Mouse (Mus musculus) induced T-regulatory cell, adult 2 months (primary cell): Measurements from ENCODE around the gene Prom2.

ENCODE experiments used
- DNase-seq: peaks from one replicate; pipeline ENCODE4 v3.0.0-alpha.2; 2012; ENCODE audit warnings: low read depth

Prom2 gene

DNA sequence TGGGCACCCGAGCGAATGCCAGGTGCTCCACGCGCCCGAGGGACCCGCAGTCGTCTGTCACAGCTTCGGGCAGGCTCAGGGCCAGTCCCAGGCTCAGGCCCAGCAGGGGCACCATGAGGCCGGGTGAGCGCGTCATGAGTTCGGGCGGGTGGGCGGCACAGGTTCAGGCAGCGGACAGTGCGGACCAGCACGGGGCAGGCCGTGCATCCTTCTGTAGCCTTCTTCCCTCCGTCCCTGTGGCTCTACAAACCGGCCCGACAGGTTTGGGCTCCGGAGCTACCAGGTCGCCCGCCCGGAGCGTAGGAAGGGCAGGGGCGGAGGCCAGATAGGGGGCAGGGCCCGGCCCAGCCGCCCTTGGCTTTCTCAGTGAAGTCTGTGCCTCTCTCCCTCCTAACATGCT lies at the start of gene Prom2:
Gene Prom2 (minus strand): TSS at position 283 of the 400 bp plus-strand sequence.
- DNase-seq: no peak

GRCm38 (mm10) chr2:127590840-127591239 lies 49.6 kb upstream of the Prom2 start:
- peak; percentile 31 for DNase-seq

DNA sequence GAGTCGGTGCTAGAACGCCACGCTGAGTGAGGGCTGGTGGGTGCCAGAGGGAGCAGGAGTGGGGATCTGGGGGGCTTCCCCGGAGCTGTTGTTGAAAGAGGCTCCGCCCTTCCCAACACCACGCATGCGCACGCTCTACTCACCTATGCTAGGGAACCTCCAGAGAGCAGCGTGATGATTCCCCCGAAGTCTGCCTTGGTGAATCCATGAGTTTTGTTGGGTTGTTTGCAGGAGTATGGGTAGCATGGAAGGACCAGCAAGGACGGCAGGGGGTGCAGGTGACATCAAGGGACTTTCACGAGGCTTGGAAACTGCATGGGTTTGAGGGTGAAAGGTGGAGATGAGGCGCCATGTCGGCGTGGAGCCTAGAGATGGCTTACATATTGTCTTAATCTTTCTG lies 48.9 kb upstream of the Prom2 start:
- peak; percentile 60 for DNase-seq

DNA sequence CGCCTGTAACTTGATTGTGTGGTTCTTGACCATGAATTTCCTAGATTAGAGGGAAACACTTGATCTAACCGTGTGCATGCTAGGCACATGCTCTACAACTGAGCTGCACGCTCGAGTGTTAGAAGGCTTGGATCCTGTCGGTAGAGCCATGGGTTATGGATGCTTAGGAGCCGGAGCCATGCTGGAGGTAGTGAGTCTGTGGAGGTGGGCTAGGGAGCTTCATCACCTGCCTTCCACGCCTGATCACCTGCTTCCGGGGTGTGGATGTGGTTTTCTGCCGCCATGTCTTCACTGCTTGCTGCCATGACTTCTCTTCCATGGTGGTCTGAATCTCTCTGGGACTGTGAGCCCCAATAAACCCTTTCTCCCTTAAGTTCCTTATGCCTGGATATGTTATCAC lies 47.6 kb upstream of the Prom2 start:
- DNase-seq: no peak

DNA sequence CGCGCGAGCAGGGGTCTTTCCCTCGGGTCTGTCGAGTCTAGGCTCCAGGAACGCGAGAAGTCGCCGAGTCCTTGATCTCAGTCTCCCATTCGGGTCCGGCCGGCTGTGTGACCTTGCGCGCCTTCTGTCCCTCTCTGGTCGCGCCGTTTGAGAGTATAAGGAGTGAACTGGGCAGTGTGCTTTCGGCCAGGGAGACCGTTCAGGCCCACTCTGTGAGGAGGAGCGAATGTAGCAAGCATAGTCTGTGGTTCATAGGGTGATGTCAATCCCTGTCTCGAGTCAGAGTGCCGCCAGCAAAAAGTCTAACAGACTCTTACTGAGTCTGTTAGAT lies 46.2 kb upstream of the Prom2 start:
- no peak for DNase-seq

DNA sequence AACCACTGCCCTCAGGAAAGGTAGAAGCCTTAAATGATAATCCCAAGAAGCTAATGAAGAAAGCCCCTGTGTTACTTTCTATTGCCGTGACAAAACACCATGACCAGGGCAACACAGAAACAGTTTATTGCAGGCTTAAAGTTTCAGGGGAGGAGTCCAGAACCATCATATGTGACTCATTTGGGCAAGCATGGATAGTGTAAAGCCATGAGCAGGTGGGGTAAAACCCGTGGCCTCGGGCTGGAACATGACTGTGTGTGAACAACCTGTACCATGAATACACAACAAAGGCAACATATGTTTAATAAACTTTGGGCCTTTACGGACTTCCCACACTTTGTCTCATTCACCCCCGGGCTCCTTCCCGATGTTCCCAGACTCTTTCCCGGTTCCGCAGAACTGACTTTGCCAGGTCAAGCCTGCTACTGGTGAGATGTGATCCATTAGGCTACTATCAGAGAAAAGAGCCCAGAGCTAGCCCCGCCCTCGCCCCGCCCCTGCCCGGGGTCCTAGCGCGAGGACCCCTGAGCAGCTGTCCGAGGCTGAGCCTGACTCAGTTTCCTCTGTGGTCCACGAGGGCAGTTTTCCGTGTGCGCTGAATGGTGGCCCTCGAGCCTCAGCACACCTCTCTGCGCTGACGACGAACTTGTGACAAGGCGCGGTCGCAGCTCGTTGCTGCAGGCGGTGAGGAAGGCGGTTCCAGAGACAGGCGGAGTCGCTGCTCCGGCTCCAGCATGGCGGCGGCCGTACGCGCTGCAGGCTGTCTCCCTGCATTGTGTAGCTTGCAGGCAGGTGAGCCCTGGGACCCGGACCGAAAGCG lies 45.6 kb upstream of the Prom2 start, which contains the start of the genes Zfp661 and Mrps5:
Gene Zfp661 (minus strand): TSS at position 401 of the 820 bp plus-strand sequence.
Gene Mrps5 (plus strand): TSS at position 529 of the 820 bp plus-strand sequence.
- peak; percentile 88 for DNase-seq

- peak; percentile 96 for DNase-seq
These were observed 43.2 kb upstream of the Prom2 start for GRCm38 (mm10) chr2:127584436-127584858.

DNA sequence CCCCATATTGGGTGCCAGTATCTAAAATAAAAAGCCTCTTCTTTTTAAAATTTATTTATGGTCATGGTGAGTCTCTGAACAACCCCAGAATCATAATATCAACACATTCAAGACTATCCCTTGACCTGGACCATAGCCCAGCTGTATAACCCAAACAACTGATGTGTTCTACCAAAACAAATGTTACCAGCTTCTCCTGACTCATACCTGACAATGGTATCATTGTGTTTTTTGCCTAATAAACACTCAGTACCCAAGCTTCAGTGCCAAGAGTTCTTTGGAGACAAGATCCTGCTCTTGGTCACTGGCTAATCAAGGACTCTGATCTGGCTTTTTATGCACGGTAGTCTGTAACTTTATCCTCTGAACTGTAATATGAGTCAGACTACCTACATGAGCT lies 32.1 kb upstream of the Prom2 start:
- no peak for DNase-seq

DNA sequence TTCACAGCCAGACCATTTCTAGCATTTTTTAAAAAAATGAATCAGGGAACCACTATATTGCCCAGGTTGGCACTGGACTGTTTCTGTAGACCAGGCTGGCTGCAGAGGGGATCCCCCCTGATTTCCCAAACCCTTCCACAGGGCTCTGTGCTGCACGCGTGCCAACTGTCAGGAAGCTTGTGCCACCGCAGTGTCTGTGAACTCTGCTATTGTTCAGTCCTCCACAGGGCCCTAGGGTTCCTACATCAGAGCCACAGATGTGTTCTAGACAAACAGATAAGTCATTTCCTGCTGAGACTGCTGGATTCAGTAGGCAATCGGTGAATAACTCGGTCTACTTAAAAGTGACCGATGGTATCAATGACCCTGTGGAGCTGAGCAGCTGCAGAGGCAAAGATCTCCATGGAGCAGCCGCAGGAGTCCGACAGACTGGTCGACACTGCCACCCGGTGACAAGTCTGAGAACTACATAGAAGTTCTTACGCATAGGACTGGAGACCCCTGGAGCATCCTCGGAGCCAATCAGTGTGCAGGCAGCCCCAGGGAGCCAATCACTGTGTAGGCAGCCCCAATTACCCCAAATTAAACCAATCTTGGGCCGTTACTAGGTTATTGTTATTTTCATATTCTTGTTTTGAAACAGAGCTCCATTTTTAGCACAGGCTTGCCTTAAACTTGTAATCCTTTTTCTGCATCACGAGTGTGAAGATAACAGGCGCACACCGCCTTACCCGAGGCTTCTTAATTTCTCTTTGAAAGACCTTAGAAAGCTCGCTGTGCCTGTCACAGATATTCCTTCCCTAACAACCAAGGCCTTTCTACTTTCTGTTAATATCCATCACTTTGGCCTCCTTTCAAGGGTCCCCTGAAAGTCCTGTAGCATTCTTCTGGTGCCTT lies 18.1 kb upstream of the Prom2 start:
- DNase-seq: peak; percentile 57

DNA sequence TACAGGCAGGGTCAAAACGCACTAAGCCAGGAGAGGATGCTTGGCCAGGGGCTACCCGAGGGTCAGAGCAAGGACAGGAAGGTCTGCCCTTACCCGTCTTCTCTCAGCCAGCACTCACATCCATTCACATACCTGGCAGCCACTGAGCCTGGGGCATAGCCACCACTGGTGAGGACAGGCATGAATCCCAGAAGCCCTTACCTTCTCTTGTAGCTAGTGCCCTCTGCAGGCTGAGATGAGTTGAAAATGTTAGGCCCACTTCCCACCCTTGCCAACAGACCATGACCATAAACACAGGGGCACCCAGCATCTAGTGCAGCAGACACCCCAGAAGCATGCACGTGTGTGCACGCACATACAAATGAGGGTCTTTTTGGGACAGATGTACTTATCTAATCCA lies 9.8 kb upstream of the Prom2 start:
- no peak for DNase-seq

DNA sequence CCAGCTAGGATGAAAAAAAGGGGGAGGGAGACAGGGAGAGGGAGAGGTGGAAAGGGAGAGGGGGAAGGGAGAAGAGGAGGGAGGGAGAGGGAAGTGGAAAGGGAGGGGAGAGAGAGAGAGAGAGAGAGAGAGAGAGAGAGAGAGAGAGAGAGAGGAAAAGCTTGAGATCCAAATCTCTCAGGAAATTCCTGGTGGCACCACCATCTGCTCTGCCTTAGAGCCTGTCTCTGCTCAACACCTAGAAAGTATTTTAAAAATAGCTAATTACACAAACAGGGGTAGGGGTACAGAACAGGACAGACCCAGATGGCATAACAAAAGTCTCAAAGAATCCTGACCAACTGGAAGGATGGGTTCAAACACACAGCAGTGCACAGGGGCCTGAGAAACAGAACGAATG lies 9.2 kb upstream of the Prom2 start:
- DNase-seq: no peak

- no peak for DNase-seq
These were observed 8.4 kb upstream of the Prom2 start for GRCm38 (mm10) chr2:127549711-127550110.

DNA sequence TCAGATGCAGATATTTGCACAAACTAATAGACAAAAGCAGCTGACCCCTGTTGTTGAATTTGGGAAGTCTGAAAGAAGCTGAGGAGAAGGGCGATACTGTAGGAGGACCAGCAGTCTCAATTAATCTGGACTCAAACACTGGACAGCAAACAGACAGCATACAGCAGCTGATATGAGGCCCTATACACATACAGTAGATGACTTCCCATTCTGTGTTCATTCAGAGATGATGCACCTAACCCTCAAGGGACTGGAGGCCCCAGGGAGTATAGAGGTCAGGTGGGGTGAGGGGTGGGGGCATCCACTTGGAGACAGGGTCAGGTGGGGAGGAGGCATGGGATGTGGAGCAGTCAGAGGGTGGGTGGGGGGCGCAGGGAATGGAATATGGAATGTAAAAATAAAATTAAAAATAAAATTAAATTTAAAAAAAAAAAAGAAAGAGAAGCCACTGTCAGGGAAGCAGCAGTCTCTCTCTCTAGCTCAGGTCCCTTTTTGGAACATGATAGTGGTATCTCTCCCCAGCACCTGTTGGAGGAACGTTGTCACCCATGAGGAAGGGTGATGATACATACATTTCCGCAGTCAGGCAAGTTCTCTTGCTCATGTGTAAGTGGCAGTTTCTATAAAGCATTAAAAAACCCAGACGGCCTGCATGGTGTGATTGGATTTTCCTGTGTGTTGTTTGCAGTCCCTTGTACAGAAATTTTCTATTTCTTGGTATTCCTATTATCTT lies 7.2 kb upstream of the Prom2 start:
- no peak for DNase-seq

- DNase-seq: no peak
These were observed 430 bp upstream of the Prom2 start for GRCm38 (mm10) chr2:127541697-127542096.

DNA sequence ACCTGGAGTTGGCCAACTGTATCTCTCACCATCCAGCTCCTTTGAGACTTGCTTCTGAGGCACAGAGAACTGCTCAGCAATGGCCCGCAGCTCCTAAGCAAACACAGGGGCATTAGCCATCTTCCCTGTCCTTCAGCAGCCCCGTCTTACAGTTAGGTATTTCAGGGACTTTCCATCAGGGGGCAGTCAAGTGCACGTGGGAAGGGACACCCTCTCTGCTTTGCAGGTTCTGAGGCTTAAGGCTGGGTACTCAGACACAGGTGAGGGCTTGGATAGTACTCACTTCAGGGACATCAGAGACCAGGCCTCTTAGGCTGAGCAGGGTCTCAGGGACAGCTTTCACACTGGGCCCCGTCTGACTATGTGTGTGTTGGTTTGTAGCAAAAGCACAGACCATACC lies 1.8 kb downstream of the Prom2 start:
- DNase-seq: no peak

GRCm38 (mm10) chr2:127537548-127537947 lies 3.7 kb downstream of the Prom2 start:
- DNase-seq: no peak

GRCm38 (mm10) chr2:127535363-127535762 lies 5.9 kb downstream of the Prom2 start:
- no peak for DNase-seq

- no peak for DNase-seq
These were observed 8.9 kb downstream of the Prom2 start for GRCm38 (mm10) chr2:127532379-127532778.

- DNase-seq: no peak
These were observed 9.7 kb downstream of the Prom2 start for GRCm38 (mm10) chr2:127531592-127531991.

DNA sequence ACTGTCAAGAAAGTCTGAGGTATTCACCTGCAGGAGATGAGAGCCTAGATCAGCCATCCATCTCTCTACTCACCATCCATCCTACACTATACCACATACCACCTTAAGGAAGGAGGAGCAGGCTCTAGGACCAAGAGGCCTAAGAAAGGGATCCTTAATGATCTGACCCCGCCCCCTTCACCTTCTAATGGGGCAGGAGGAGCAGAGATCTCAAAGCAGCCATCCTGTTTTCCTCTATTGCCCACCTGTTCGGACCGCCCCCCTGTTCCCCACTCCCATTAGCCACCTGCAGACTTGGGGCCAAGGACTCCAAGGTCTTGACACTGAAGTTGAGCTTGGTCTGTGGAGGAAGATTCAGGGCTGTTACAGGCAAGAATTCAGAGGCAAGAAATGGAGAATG lies 10.8 kb downstream of the Prom2 start:
- no peak for DNase-seq

DNA sequence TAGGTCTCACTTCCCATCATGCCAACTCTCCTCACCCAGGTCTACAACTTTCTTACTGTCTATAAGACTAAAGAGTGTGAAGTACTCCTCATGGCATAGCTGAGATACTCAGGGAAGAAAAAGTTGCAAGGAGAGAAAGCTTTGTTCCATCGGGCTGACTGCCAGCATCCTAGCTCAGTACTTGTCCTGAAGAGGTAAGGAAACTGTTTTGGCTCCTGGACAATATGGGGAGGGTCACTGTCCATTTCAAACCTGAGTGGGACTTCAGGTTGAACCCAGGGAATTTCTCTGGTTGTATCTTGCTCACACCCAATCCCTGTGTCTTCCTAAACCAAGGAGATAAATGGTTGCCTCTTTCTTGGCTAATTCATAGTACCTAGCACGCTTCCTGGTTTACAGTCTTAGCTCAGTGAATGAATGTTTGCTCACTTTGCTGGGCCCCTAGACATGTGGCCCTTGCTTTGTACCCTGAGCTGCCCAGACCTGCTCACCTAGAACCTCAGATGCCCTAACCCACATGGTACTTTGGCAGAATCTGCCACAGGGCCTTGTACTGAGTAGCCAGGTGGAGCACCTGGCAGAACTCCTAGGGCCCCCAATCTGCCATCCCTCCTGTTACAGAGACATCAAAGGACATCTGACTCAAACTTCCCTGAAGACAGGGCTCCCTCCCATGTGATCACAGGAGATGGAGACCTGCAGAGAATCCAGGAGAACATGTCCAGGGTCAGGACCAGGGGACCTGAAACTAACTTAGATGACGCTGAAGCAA lies 16.1 kb downstream of the Prom2 start:
- no peak for DNase-seq
